Mouse (Mus musculus) embryonic facial prominence, embryonic 14.5 days (tissue): ENCODE measurements around the gene Cox17. TPM values are rescaled to one million over a fixed set of nuclear protein-coding genes. Genes with fewer than 3 reads are reported as not detected.

Experiments used
- ATAC-seq: fragments of 200-750 bp; cut with Nextera tagmentation; 2 replicates; pipeline ENCODE4 v1.8.0; 2017; ENCODE audit warnings: low read depth, moderate number of reproducible peaks, moderate TSS enrichment
- DNase-seq: peaks from one replicate; pipeline ENCODE4 v3.0.0-alpha.2; 2015; ENCODE audit warnings: low spot score
- H3K27ac ChIP-seq: fragments of 300-500 bp; sonication (generic); replicated peaks from 2 replicates; pipeline ENCODE4 v1.5.1; 2014; ENCODE audit warnings: low read depth, mild to moderate bottlenecking, low read length, moderate library complexity
- H3K27me3 ChIP-seq: fragments of 300-500 bp; sonication (generic); replicated peaks from 2 replicates; pipeline ENCODE4 v1.6.1; 2014; ENCODE audit warnings: low read length; ENCODE audit not compliant: control insufficient read depth, insufficient read depth
- H3K36me3 ChIP-seq: fragments of 300-500 bp; sonication (generic); 2 replicates; pipeline ENCODE4 v1.6.1; 2014; ENCODE audit warnings: low read length, mixed read lengths; ENCODE audit not compliant: control insufficient read depth, insufficient read depth
- H3K4me1 ChIP-seq: fragments of 300-500 bp; sonication (generic); 2 replicates; pipeline ENCODE4 v1.6.1; 2014; ENCODE audit warnings: antibody characterized with exemption, low read length; ENCODE audit not compliant: control insufficient read depth, insufficient read depth
- H3K4me2 ChIP-seq: fragments of 300-500 bp; sonication (generic); 2 replicates; pipeline ENCODE4 v1.6.1; 2014; ENCODE audit warnings: low read depth, mild to moderate bottlenecking, low read length, moderate library complexity, mixed read lengths
- H3K4me3 ChIP-seq: fragments of 300-500 bp; sonication (generic); 2 replicates; pipeline ENCODE4 v1.5.1; 2014; ENCODE audit warnings: low read depth, mild to moderate bottlenecking, low read length
- H3K9ac ChIP-seq: fragments of 300-500 bp; sonication (generic); 2 replicates; pipeline ENCODE4 v1.6.1; 2014; ENCODE audit warnings: low read depth, mild to moderate bottlenecking, low read length, moderate library complexity, mixed read lengths
- H3K9me3 ChIP-seq: fragments of 300-500 bp; sonication (generic); 2 replicates; pipeline ENCODE4 v1.6.1; 2016; ENCODE audit warnings: low read length; ENCODE audit not compliant: control insufficient read depth
- WGBS: fragments of 180-500 bp; shearing (Covaris S2); extraction: QIAGEN DNeasy Blood & Tissue Kit; methylation state at CpG from one replicate; pipeline ENCODE4 v1.1.7; 2014; 5-methylcytosine and 5-hydroxymethylcytosine counted together
- polyA plus RNA-seq: library from polyadenylated mRNA; unstranded; fragments of >200 nt; fragmentation: Nextera tagmentation; extraction: Ambion mirVana; gene quantifications from 2 replicates; pipeline ENCODE4 v1.2.1, GENCODE M21; 2014

Cox17 gene
- polyA plus RNA-seq, 1 experiment from 2014 or later: 168 TPM

DNA sequence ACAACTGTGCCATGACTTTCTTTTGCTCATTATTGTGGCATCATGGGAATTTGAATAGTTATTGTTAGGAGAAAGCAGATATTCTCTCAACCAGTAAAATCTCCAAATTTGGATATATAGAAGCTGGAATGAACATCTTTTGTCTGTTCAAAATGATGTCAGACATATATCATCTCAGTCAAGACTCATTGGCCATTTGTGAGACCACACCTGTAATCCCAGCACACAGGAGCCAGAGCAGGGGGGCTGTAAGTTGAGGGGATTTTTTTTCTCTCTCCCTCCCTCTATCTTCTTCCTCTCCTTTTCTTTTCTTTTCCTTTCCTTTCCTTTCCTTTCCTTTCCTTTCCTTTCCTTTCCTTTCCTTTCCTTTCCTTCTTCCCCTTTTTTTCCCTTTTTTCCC lies 6.1 kb downstream of the Cox17 start:
- no peaks in the 10 kb centered on the region for H3K9me3 ChIP-seq
- H3K36me3 ChIP-seq: peaks cover 35% of the 10 kb centered on the region
- H3K27ac ChIP-seq: no peak overlapping the region
- no peaks in the 10 kb centered on the region for H3K27me3 ChIP-seq
- H3K4me3 ChIP-seq: no peak overlapping the region
- H3K9ac ChIP-seq: no peak overlapping the region
- DNase-seq (no peak), ATAC-seq (no peak)
- H3K4me1 ChIP-seq: no peaks in the 10 kb centered on the region
- H3K4me2 ChIP-seq: no peak overlapping the region

- no peaks in the 10 kb centered on the region for H3K4me1 ChIP-seq
- DNase-seq (no peak), ATAC-seq (no peak)
- H3K27me3 ChIP-seq: no peaks in the 10 kb centered on the region
- WGBS: 93% methylated on average over 2 of the region's 2 CpGs
- H3K4me3 ChIP-seq: no peak overlapping the region
- no peak overlapping the region for H3K27ac ChIP-seq
- H3K9me3 ChIP-seq: no peaks in the 10 kb centered on the region
- peaks cover 35% of the 10 kb centered on the region for H3K36me3 ChIP-seq
- H3K4me2 ChIP-seq: no peak overlapping the region
- no peak overlapping the region for H3K9ac ChIP-seq
Observed at GRCm38 (mm10) chr16:38353642-38354041, 6.9 kb downstream of the Cox17 start.

DNA sequence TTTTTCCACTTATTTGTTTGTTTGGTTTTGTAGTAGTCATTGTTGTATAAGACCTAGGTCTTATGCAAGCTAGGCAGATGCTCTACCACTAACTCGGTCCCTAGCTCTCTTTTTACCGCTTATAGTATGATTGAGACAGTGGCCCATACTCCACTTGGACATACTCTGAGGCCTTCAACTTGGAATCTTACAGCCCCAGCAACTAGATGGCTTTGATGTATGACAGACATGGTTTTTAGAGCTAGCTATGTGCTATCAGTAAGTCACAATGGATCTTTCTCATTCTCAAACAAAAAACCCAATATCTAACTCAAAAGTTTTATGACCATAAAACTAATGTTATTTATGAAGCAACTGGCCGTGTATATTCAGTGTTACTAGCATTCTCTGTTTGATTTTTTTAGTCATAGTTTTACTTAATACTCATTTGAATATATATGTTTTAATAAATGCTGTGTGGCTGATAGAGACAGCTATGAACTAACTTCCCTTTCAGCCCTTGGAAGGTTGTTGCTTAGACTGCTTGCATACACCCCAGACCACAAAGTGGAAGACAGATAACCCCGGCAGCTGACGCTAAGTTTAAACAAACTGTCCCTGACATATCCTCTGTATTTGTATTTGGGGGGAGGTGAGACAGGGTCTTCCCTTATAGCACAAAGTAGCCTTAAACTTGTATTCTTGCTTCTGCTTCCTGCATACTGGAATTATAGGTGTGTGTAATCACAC lies 7.6 kb downstream of the Cox17 start:
- no peaks in the 10 kb centered on the region for H3K27me3 ChIP-seq
- no peak overlapping the region for H3K4me3 ChIP-seq
- H3K9ac ChIP-seq: no peak overlapping the region
- no peak overlapping the region for H3K27ac ChIP-seq
- 91% methylated on average over 5 of the region's 5 CpGs for WGBS
- DNase-seq (no peak), ATAC-seq (no peak)
- H3K4me2 ChIP-seq: no peak overlapping the region
- no peaks in the 10 kb centered on the region for H3K9me3 ChIP-seq
- H3K4me1 ChIP-seq: no peaks in the 10 kb centered on the region
- H3K36me3 ChIP-seq: peaks cover 31% of the 10 kb centered on the region

DNA sequence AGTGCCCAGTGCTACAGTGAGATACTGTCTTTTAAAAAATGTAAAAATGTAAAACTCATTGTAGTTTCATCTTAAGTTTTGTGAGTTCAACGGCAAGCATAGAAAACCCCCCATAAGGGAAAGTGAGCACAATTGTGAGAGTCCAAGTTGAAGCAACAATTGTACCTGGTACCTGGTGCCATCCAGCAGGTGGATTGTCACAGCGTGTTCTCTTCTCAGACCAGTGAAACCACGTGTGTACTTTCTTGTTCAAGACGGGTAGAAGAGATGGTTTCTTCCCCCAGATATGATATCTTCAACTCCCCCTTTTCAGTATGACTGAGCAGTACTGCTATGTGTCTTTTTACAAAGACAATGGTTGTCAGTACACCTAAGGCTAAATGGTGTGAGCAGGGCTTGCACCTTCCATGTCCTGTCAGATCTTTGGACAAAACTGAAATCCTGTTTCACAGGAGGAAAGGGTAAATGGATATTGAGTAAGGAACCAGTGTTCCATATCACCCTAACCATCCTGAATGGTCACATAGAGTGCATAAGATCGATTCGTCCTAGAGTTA lies 11.5 kb downstream of the Cox17 start:
- DNase-seq: no peak
- Histone ChIP-seq H3K4me3 (no peak overlapping the region), H3K27ac (no peak overlapping the region), H3K4me2 (no peak overlapping the region), H3K9me3 (no peaks in the 10 kb centered on the region), H3K36me3 (no peaks in the 10 kb centered on the region), H3K9ac (no peak overlapping the region), H3K27me3 (no peaks in the 10 kb centered on the region), H3K4me1 (no peaks in the 10 kb centered on the region)
- no peak for ATAC-seq
- WGBS: 90% methylated on average over 6 of the region's 6 CpGs

DNA sequence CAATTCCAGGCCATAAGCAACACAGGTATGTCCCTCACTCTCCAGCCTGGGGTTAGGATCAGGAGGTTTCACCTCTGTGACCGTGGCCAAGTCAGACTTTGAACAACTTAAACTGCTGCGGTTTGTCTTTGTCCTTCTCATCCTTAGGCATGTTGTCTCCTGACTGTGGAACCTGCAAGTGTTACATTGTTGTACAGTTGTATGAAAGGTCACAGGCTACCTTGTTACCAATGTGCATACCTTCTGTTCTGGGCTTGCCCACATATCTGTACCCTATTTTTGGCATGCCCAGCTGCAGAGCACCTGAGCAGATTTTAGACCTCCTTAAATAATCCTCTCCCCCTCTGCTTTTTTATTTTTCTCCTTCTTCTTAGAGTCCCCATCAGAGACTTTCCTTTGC lies 12.4 kb downstream of the Cox17 start:
- no peak overlapping the region for H3K27ac ChIP-seq
- no peak overlapping the region for H3K9ac ChIP-seq
- no peaks in the 10 kb centered on the region for H3K4me1 ChIP-seq
- DNase-seq (no peak), ATAC-seq (no peak)
- H3K9me3 ChIP-seq: no peaks in the 10 kb centered on the region
- H3K4me2 ChIP-seq: no peak overlapping the region
- H3K36me3 ChIP-seq: no peaks in the 10 kb centered on the region
- no peaks in the 10 kb centered on the region for H3K27me3 ChIP-seq
- no peak overlapping the region for H3K4me3 ChIP-seq
- 97% methylated on average over 2 of the region's 2 CpGs for WGBS

GRCm38 (mm10) chr16:38359857-38360256 lies 13.1 kb downstream of the Cox17 start:
- Histone ChIP-seq H3K27ac (no peak overlapping the region), H3K4me1 (no peaks in the 10 kb centered on the region), H3K4me2 (no peak overlapping the region), H3K9ac (no peak overlapping the region), H3K4me3 (no peak overlapping the region), H3K9me3 (no peaks in the 10 kb centered on the region), H3K27me3 (no peaks in the 10 kb centered on the region), H3K36me3 (no peaks in the 10 kb centered on the region)
- DNase-seq (no peak), ATAC-seq (no peak)
- WGBS: 61% methylated on average over 3 of the region's 3 CpGs

GRCm38 (mm10) chr16:38360317-38360716 lies 13.5 kb downstream of the Cox17 start:
- Histone ChIP-seq H3K27me3 (no peaks in the 10 kb centered on the region), H3K4me3 (no peak overlapping the region), H3K4me2 (no peak overlapping the region), H3K9ac (no peak overlapping the region), H3K4me1 (no peaks in the 10 kb centered on the region), H3K27ac (no peak overlapping the region), H3K9me3 (no peaks in the 10 kb centered on the region), H3K36me3 (no peaks in the 10 kb centered on the region)
- 11% methylated on average over 2 of the region's 2 CpGs for WGBS
- DNase-seq (peak; percentile 61), ATAC-seq (peak; percentile 80)

DNA sequence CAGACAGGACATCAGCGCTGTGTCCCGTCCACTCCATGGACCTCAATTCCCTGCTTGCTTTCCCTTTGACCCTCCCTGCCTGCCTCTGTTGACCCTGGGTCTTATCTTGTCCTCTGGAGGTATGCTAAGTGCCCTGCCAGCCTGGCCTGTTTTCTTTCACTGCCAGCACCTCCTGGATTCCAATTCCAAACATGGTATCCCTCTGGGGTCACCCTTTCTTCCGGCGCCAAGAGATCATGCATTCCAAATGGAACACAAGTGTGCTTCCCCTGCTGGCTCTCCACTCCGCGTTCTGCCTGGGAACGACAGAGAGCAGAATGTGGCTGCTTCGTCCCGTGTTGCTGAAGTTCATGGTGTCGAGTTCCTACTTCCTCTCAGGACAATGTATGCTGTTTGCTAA lies 15.1 kb downstream of the Cox17 start, which contains the start of gene Popdc2:
Popdc2 (plus strand) TSS at position 277 of the 400 bp plus-strand sequence.
- Histone ChIP-seq H3K27ac (peak within 1 kb of the TSS; percentile 34; the same call in 1 of the 2 replicates), H3K9ac (no peak within 1 kb of the TSS), H3K9me3 (no peaks in the 10 kb centered on the region), H3K36me3 (no peaks in the 10 kb centered on the region), H3K4me3 (no peak within 1 kb of the TSS), H3K4me1 (no peaks in the 10 kb centered on the region), H3K4me2 (peak within 1 kb of the TSS; percentile 28), H3K27me3 (no peaks in the 10 kb centered on the region)
- 26% methylated on average over 10 of the region's 10 CpGs for WGBS
- DNase-seq (peak; percentile 20), ATAC-seq (no peak)
